Mouse (Mus musculus): ENCODE results near the gene Thoc3. TPM values are rescaled to one million over a fixed set of nuclear protein-coding genes. Genes with fewer than 3 reads are reported as not detected.
A peak's percentile ranks its signal among the peaks of the same experiment; 100 is the strongest.

Thoc3 gene
- polyA plus RNA-seq, 1 experiment from 2014 or later = 161 TPM

DNA sequence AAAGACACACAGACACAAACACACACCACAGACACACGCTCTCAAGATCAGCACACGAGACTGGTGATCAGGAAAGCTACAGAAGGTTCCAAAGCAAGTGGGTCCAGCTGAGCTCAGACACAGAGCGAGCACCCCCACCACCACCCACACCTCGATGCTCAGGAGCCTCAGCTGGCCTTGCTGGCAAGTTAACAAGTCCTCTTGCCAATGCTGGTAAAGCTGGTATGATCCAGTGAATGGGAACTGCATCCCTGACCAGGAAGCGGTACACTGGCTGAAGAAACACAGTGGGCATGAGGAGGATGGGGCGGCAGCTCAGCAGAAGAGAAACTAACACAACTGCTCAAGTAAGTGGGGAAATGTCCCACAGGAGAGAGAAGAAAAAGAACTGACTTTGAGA is 22.7 kb upstream of the Thoc3 start:
- DNase-seq (ENCODE audit: low spot score, missing footprints) = no peak

DNA sequence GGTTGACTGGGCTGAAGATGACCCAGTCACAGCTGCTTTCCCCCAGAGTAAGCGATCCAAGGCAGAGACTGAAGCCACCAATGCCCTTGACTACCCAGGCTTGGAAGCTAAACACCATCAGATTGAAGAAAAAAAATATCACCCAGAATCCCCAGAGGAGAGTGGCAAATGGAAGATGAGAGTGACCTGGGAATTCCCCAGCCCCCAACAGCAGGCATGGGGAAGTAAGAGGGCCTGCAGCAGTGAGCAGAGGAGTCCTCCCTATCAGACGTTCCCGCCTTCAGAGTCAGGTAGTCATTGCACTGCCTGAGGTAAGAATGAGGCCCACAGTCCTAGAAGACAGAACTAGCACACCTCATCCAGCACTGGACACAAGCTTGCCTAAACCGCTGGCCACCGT is 21.8 kb upstream of the Thoc3 start:
- Histone ChIP-seq H3K4me2 (no peak overlapping the region), H3K4me3 (ENCODE audit: low read depth, low read length) (no peak overlapping the region), H3K9me3 (ENCODE audit: control insufficient read depth, low read length) (no peaks in the 10 kb centered on the region), H3K27ac (ENCODE audit: low read depth, low read length) (no peak overlapping the region), H3K27me3 (ENCODE audit: control insufficient read depth, insufficient read depth, low read length) (no peaks in the 10 kb centered on the region), H3K36me3 (ENCODE audit: control insufficient read depth, insufficient read depth, low read length) (no peaks in the 10 kb centered on the region), H3K4me1 (ENCODE audit: control insufficient read depth, insufficient read depth, low read length) (no peaks in the 10 kb centered on the region), H3K9ac (ENCODE audit: low read length) (no peak overlapping the region)
- DNase-seq (ENCODE audit: low spot score, missing footprints) (no peak), ATAC-seq (ENCODE audit: low FRiP score) (no peak)
- 78% methylated on average over 5 of the region's 5 CpGs for WGBS

More for the DNA sequence above, 22.7 kb upstream of the Thoc3 start:
- Histone ChIP-seq H3K9me3 (ENCODE audit: control insufficient read depth, low read length) (no peaks in the 10 kb centered on the region), H3K36me3 (ENCODE audit: control insufficient read depth, insufficient read depth, low read length) (no peaks in the 10 kb centered on the region), H3K27me3 (ENCODE audit: control insufficient read depth, insufficient read depth, low read length) (no peaks in the 10 kb centered on the region), H3K4me2 (no peak overlapping the region), H3K4me1 (ENCODE audit: control insufficient read depth, insufficient read depth, low read length) (no peaks in the 10 kb centered on the region), H3K27ac (ENCODE audit: low read depth, low read length) (no peak overlapping the region), H3K9ac (ENCODE audit: low read length) (no peak overlapping the region), H3K4me3 (ENCODE audit: low read depth, low read length) (no peak overlapping the region)
- ATAC-seq (ENCODE audit: low FRiP score) = no peak
- WGBS = 88% methylated on average over 6 of the region's 6 CpGs

DNA sequence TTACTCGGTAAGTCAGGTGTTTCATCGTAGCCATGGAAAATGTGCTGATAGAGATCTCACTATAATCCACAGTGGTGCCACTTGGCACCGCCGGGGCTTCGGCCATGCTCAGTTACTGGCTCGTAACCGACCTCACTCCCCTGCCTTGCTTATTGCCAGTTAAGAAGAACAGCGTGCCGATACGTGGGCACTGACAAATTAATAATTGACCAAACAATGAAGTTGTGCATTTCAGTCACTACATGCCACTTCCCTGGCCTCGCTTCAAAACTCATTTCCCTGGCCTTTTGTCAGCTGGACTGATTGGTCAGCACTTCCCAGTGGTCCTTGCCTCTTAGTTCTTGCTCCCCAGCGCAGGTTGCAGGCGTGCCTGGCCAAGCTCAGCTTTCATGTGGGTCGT is 12.8 kb upstream of the Thoc3 start:
- Histone ChIP-seq H3K36me3 (ENCODE audit: control insufficient read depth, insufficient read depth, low read length) (no peaks in the 10 kb centered on the region), H3K27ac (ENCODE audit: low read depth, low read length) (no peak overlapping the region), H3K9ac (ENCODE audit: low read length) (no peak overlapping the region), H3K4me3 (ENCODE audit: low read depth, low read length) (no peak overlapping the region), H3K4me2 (no peak overlapping the region), H3K9me3 (ENCODE audit: control insufficient read depth, low read length) (no peaks in the 10 kb centered on the region), H3K4me1 (ENCODE audit: control insufficient read depth, insufficient read depth, low read length) (no peaks in the 10 kb centered on the region), H3K27me3 (ENCODE audit: control insufficient read depth, insufficient read depth, low read length) (no peaks in the 10 kb centered on the region)
- 92% methylated on average over 14 of the region's 14 CpGs for WGBS
- ATAC-seq (ENCODE audit: low FRiP score) (no peak), DNase-seq (ENCODE audit: low spot score, missing footprints) (no peak)

DNA sequence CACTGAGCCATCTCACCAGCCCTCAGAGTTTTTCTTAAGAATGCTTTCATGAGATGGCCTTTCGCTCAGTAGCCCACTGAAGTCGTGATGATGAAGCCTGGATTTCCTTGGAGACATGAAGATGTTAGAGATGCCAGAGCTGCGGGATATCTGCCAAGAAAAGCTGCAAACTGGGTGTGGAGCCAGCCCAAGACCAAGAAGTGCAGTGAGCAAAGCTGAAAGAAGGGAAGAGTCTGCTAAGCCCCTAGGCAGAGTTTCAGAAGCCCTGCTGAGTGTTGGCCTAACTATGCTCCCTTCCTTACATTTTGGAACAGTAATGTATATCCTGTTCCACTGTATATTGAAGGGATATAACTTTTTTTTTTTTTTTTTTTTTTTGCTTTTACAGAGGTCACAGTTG is 10.6 kb upstream of the Thoc3 start:
- DNase-seq (ENCODE audit: low spot score, missing footprints) = no peak
- Histone ChIP-seq H3K9ac (ENCODE audit: low read length) (no peak overlapping the region), H3K4me1 (ENCODE audit: control insufficient read depth, insufficient read depth, low read length) (no peaks in the 10 kb centered on the region), H3K4me2 (no peak overlapping the region), H3K27ac (ENCODE audit: low read depth, low read length) (no peak overlapping the region), H3K4me3 (ENCODE audit: low read depth, low read length) (no peak overlapping the region), H3K36me3 (ENCODE audit: control insufficient read depth, insufficient read depth, low read length) (no peaks in the 10 kb centered on the region), H3K9me3 (ENCODE audit: control insufficient read depth, low read length) (no peaks in the 10 kb centered on the region), H3K27me3 (ENCODE audit: control insufficient read depth, insufficient read depth, low read length) (no peaks in the 10 kb centered on the region)
- no peak for ATAC-seq (ENCODE audit: low FRiP score)
- 62% methylated on average over 3 of the region's 3 CpGs for WGBS

DNA sequence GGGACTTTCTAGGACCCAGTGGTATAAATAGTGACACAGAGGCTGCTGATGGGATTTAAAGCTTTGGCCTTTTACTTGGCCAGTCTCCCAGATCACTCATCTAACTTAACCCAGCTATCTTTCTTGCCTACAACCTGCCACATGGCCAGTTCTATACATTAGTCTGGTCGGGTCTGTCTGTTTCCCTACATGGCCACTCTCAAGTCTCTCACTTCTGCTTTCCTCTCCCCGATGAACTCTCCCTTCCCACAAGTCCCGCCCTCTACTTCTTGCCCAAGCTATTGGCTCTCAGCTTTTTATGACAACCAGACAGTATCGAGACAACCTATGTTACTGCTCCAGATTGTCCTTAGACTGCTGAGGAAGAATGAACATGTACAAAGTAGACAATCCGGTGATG is 7.1 kb upstream of the Thoc3 start:
- Histone ChIP-seq H3K9ac (ENCODE audit: low read length) (no peak overlapping the region), H3K4me1 (ENCODE audit: control insufficient read depth, insufficient read depth, low read length) (no peaks in the 10 kb centered on the region), H3K27ac (ENCODE audit: low read depth, low read length) (no peak overlapping the region), H3K36me3 (ENCODE audit: control insufficient read depth, insufficient read depth, low read length) (no peaks in the 10 kb centered on the region), H3K4me2 (no peak overlapping the region), H3K4me3 (ENCODE audit: low read depth, low read length) (no peak overlapping the region), H3K9me3 (ENCODE audit: control insufficient read depth, low read length) (no peaks in the 10 kb centered on the region), H3K27me3 (ENCODE audit: control insufficient read depth, insufficient read depth, low read length) (no peaks in the 10 kb centered on the region)
- ATAC-seq (ENCODE audit: low FRiP score) (no peak), DNase-seq (ENCODE audit: low spot score, missing footprints) (peak; percentile 77)
- 83% methylated on average over 5 of the region's 5 CpGs for WGBS

DNA sequence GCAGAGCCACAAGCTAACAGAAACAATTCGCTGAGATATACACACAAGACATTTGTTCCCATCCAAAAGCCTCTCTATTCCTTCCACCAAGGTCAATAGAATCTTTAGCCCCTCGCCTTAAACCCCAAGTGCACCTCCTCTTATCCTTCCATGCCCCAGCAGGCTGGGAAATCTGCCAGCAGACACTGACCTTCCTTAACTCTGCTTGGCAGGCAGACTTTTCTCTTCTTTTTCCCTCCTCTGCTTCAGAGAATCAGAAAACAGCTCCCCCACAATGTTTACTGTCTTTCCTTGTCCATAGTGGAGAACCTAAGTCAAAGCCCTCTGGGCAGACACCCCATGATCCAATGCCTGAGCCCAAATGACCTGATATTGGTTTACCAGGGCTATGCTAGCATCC is 6.3 kb upstream of the Thoc3 start:
- DNase-seq (ENCODE audit: low spot score, missing footprints) (peak; percentile 73), ATAC-seq (ENCODE audit: low FRiP score) (no peak)
- Histone ChIP-seq H3K4me3 (ENCODE audit: low read depth, low read length) (no peak overlapping the region), H3K36me3 (ENCODE audit: control insufficient read depth, insufficient read depth, low read length) (no peaks in the 10 kb centered on the region), H3K9me3 (ENCODE audit: control insufficient read depth, low read length) (no peaks in the 10 kb centered on the region), H3K27ac (ENCODE audit: low read depth, low read length) (no peak overlapping the region), H3K4me1 (ENCODE audit: control insufficient read depth, insufficient read depth, low read length) (no peaks in the 10 kb centered on the region), H3K27me3 (ENCODE audit: control insufficient read depth, insufficient read depth, low read length) (no peaks in the 10 kb centered on the region), H3K9ac (ENCODE audit: low read length) (no peak overlapping the region), H3K4me2 (no peak overlapping the region)
- 72% methylated on average over 2 of the region's 2 CpGs for WGBS

DNA sequence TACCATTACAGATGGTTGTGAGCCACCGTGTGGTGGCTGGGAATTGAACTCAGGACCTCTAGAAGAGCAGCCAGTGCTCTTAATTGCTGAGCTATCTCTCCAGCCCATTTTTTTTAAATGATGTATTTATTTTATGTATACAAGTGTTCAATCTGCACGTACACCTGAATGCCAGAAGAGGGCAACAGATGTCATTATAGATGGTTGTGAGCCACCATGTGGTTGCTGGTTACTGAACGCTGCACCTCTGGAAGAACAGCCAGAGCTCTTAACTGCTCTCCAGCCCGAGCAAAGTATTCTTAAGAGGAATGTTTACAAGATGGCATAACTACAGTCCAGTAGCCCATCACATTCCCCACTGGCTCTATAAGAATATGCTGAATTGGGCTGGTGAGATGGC is 3.3 kb upstream of the Thoc3 start:
- Histone ChIP-seq H3K27ac (ENCODE audit: low read depth, low read length) (no peak overlapping the region), H3K9me3 (ENCODE audit: control insufficient read depth, low read length) (no peaks in the 10 kb centered on the region), H3K4me3 (ENCODE audit: low read depth, low read length) (no peak overlapping the region), H3K4me2 (no peak overlapping the region), H3K4me1 (ENCODE audit: control insufficient read depth, insufficient read depth, low read length) (peaks cover 5% of the 10 kb centered on the region), H3K36me3 (ENCODE audit: control insufficient read depth, insufficient read depth, low read length) (peaks cover 4% of the 10 kb centered on the region; the same call in 1 of the 2 replicates), H3K27me3 (ENCODE audit: control insufficient read depth, insufficient read depth, low read length) (no peaks in the 10 kb centered on the region), H3K9ac (ENCODE audit: low read length) (no peak overlapping the region)
- no peak for ATAC-seq (ENCODE audit: low FRiP score)
- 87% methylated on average over 4 of the region's 4 CpGs for WGBS
- no peak for DNase-seq (ENCODE audit: low spot score, missing footprints)

DNA sequence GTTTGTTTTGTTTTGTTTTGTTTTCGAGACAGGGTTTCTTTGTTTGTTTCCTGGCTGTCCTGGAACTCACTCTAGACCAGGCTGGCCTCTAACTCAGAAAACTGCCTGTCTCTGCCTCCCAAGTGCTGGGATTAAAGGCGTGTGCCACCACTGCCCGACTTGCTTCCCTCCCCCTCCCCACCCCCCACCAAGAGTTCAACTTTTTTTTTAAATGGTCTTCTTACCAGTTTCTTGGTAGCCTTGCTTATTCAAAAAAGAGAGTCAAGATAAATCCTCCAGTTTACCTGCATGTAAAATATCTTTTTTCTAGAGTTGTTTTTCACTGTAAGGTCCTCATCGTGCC is 334 bp upstream of the Thoc3 start:
- WGBS = 19% methylated on average over 4 of the region's 4 CpGs

DNA sequence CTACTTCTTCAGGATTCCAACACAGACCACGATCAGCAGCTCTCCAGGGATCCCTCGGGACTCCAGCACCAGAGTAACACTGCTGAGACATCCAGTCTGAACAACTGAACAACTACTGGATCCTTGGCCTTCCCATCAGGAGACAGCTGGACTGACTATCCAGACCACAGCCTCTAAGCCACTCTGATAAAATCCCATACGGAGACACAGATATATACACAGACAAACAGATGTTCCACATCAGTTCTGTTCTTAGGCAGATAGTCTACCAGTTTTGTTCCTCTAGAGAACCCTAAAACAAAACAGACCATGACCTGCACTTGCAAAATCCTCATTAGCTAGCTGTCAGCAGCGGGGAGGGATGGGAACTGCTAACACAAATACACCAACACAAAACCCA is 9.4 kb downstream of the Thoc3 start:
- Histone ChIP-seq H3K4me3 (ENCODE audit: low read depth, low read length) (no peak overlapping the region), H3K9me3 (ENCODE audit: control insufficient read depth, low read length) (peaks cover under 1% of the 10 kb centered on the region; the same call in 1 of the 2 replicates), H3K4me1 (ENCODE audit: control insufficient read depth, insufficient read depth, low read length) (no peaks in the 10 kb centered on the region), H3K36me3 (ENCODE audit: control insufficient read depth, insufficient read depth, low read length) (peaks cover 46% of the 10 kb centered on the region), H3K9ac (ENCODE audit: low read length) (no peak overlapping the region), H3K27ac (ENCODE audit: low read depth, low read length) (no peak overlapping the region), H3K4me2 (no peak overlapping the region), H3K27me3 (ENCODE audit: control insufficient read depth, insufficient read depth, low read length) (no peaks in the 10 kb centered on the region)
- DNase-seq (ENCODE audit: low spot score, missing footprints) = no peak
- no peak for ATAC-seq (ENCODE audit: low FRiP score)
- WGBS = 96% methylated on average over 4 of the region's 4 CpGs

More for the DNA sequence above, 334 bp upstream of the Thoc3 start:
- Histone ChIP-seq H3K4me1 (ENCODE audit: control insufficient read depth, insufficient read depth, low read length) (peaks cover 5% of the 10 kb centered on the region), H3K27ac (ENCODE audit: low read depth, low read length) (no peak overlapping the region), H3K9ac (ENCODE audit: low read length) (no peak overlapping the region; the same call in 1 of the 2 replicates), H3K27me3 (ENCODE audit: control insufficient read depth, insufficient read depth, low read length) (no peaks in the 10 kb centered on the region), H3K4me2 (peak overlapping the region; percentile 39; the same call in 1 of the 2 replicates), H3K9me3 (ENCODE audit: control insufficient read depth, low read length) (peaks cover 4% of the 10 kb centered on the region; the same call in 1 of the 2 replicates), H3K36me3 (ENCODE audit: control insufficient read depth, insufficient read depth, low read length) (peaks cover 34% of the 10 kb centered on the region), H3K4me3 (ENCODE audit: low read depth, low read length) (peak overlapping the region; percentile 55)
- DNase-seq (ENCODE audit: low spot score, missing footprints) = no peak
- peak; percentile 80 for ATAC-seq (ENCODE audit: low FRiP score)

DNA sequence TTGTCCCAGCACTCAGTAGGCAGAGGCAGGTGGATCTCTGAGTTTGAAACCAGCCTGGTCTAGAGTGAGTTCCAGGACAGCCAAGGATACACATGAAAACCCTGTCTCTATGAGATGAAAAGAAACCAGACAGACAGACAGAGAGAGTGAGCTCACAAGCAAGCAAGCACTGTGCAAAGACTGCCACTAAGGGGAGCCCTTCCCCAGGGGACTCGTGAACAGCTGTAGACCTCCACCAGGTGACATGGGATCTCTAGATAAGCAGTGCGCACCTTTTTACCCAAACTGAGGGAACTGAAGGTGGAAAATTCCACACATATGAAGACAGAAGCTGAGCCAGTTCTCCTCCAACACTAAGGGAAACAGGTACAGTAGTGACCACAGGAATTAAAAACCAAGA is 11.6 kb downstream of the Thoc3 start:
- Histone ChIP-seq H3K36me3 (ENCODE audit: control insufficient read depth, insufficient read depth, low read length) (peaks cover 32% of the 10 kb centered on the region), H3K9me3 (ENCODE audit: control insufficient read depth, low read length) (no peaks in the 10 kb centered on the region), H3K4me2 (no peak overlapping the region), H3K4me1 (ENCODE audit: control insufficient read depth, insufficient read depth, low read length) (no peaks in the 10 kb centered on the region), H3K9ac (ENCODE audit: low read length) (no peak overlapping the region), H3K27me3 (ENCODE audit: control insufficient read depth, insufficient read depth, low read length) (no peaks in the 10 kb centered on the region), H3K27ac (ENCODE audit: low read depth, low read length) (no peak overlapping the region), H3K4me3 (ENCODE audit: low read depth, low read length) (no peak overlapping the region)
- no peak for DNase-seq (ENCODE audit: low spot score, missing footprints)
- WGBS = 80% methylated on average over 2 of the region's 2 CpGs
- ATAC-seq (ENCODE audit: low FRiP score) = no peak

Measured in midbrain, embryonic 11.5 days (tissue).